Mouse (Mus musculus): ENCODE results near the gene Otud7a.
"Not testable (repeated sequence)": the region's sequence is repeated elsewhere in the genome, so short reads cannot be mapped to it uniquely, and the experiment has no call there.

Otud7a gene

DNA sequence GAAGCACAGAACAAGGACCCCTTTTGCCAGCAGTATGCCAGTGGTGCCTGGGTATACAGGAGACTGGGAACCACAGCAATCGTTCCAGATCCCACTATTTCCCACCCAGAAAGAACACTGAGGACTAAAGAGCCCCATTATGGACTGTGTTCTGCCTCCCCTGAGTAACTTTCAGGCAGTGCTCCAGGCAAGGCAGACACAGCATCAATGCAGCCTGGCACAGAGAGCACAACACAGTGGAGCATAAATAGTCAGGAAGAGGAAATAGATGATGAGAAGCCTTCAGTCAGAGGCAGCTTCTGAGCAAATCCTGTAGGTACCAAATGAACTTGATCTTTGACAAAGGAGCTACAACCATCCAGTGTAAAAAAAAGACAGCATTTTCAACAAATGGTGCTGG is 115.1 kb downstream of the Otud7a start:
- DNase-seq, result peak; percentile 45 to 60

DNA sequence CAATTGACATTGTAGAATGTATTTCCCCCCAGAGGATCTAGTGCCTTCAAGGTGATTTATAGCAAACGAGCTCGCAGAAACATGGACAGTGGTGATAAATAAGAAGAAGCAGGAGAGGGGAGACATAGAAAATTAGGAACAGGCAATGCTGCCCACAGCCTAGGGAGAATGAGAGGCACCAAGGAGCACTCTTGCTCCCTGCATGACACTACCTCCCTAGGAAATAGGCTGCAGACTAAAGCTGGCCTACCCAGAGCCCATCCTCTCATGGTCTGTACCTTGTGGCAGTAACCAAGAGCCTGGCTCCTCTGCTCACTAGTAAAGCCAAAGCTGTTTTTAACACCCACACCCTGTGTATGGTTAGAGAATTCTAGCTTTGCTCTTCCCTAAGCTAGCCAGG is 138.8 kb downstream of the Otud7a start:
- DNase-seq, result no peak

DNA sequence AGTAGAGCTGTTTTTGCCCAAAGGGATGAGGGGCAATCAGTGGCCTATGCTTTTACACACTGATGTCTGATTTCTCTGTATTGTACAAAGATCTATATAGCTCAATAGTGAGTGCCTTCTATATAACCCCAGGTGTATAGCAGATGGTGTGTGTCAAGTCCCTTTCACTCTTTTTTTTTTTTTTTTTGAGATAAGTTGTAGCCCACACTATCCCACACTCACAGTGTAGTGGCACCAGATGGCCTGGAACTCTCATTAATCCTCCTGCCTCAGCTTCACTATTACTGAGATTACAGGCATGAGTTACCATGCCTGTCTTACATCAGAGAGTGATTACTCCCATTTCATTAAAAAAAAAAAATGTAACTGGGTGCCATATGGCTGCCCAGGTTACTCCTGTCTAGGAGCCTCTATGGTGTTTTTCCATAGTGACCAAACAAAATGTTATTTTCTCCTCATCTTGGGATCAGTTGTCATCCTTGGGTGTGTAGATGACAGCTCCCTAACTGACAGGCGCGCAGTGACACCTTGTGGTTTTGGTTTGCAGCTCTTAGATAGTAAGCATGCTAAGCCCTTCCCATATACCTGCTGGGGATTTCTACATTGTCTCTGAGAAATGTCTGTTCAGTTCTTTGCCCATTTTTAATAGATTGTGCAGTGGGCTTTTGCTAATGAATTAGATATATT is 141.8 kb downstream of the Otud7a start:
- peak; percentile 79 to 89 for DNase-seq

DNA sequence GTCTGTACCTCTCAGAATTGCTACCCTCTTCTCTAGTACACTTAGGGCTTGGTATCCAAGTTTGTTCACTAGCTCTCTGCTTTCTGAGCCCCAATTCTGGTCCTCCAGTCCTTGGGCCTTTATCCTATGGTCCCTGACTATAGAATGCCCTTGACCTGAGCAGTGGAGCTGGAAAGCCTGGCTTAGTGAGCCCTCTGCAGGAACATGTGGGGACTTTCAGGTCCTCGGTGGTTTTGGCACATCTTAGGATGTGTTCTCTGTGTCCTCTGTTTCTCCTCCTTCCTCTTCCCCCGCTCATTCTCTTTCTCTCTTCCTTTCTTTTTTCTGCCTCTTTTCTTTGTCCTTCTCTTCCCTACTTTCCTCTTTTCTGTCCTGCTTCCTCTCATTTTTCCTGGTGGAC is 145.8 kb downstream of the Otud7a start:
- DNase-seq, result no peak

DNA sequence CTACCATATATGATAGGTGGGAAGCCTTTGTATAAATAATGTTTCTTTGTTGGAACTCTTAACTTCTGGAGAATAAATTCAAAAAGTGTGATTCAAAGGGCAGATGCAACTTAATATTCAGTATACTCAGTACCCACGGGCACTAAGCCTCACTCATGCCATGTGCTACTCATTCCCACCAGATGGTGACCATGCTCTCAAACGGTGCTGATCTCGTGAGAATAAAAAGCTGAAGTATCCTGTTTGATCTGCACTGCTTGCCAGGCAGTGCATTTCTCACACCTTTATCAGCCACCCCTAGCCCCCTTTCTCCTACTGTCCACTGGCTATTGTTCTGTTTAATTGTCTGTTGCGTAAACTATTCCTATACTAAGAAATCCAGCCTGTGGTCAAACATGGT is 146.8 kb downstream of the Otud7a start:
- DNase-seq, result no peak

DNA sequence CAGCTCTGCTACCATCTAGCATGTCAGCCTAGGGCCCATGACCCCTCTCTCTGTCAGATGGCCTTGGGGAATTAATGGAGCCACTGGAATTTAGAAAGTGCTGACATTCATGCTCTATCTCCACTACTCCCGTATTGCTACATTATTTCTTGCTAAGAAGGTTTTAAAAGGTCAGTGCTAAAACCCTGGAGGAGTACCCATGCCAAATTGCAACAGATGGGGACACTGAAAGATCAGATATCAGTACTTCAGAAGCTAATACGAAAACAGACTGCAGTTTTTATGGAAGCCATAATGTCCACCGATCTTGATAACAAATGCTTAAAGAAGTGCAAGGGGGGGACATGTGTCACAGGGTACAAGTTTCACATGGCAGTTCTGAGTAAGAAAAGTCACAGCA is 147.5 kb downstream of the Otud7a start:
- DNase-seq, result no peak

DNA sequence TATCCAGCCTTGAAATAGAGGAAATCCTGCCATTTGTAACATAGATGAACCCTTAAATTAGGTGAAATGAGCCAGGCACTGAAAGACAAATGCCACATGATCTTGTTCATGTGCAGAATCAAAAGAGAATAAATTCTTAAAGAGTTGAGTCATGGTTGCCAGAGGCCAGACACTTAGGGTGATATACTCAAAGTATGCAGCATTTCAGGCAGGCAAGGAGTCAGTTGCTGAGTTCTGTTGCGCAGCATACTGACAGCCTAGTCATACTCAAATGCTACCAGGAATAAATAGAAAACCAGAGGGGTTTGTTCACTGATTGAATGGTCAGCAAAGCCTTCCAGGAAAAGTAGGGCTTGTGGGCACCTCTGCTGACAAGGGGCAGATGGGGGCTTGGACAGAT is 160.3 kb downstream of the Otud7a start:
- no peak for DNase-seq

DNA sequence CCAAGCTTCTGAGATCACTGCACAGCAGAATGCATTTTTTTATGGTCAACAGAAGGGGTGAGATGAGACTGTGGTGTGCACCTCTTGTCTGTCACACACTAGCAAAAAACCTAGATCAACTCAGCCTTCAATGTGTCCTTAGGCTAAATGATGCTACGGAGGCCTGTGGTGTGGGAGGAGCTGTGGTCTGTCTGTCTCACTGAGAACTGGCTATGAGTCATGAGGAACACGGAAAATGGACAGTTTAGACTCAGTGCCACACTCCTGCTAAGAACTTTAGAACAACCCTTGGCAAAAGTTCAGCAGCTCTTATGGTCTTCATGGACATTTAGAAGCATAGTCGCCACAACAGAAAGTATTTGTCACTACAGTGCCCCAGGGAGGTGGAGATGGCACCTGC is 172.5 kb downstream of the Otud7a start:
- DNase-seq, result no peak

DNA sequence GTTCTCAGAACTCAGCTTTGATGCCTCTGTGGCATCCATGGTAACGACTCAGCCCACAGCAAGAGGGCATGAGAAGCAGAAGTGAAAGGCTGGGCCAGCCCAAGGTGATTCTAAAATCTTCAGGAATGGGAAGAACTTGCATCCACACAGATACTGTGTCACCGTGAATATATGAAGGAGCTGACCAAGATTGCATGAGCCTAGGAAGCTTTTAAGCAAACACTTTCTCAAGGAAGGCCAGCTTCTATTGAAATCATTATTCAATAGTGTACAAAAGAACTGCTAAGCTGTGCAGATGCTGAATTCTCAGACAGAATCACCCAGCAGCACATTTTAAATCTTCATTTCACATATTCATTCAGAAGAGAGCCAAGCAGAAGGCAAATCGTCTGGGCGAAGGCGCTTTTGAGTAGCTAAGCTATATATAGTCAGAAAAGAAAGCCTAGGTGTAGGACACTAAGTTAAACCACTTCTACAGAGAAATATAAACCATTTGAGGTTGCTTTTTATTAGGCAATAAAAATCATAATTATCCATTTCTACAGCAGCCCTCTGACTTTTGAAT is 176.3 kb downstream of the Otud7a start:
- DNase-seq, result no peak

DNA sequence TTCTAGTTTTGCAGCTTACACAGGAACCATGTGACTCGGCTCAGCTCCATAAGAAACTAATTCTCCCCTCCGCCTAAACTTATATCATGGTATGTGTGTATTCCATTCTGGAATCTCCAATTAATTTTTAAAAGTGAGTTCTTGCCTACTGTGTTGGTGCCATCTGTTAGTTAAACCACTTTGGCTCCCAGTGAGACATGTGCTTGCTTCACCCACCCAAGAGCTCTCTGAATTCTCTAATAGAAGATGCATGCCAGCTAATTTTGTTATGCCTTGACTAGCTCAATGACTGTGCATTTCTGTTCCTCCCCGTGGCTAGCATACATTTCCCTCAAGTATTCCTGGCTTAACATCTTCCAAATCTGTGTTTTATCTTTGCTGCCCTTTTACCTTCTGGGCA is 193.1 kb downstream of the Otud7a start:
- DNase-seq, result no peak

DNA sequence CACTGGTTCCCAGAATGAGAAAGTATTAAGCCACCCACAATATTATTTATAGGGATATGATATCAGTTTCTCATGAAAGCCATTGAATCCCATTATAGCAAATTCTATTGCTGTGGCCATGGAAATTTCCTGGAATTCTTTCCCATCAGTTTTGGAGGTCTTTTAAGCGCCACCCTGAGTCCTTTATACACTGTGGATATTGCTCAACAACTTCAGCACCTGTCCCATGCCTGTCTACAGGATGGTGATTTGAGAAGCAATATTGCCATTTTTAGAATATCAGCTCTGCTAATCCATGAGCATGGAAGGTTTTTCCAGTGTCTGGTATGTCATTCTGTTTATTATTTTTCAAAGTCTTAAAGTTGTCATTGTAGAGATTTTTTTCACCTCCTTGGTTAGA is 199.5 kb downstream of the Otud7a start:
- no peak for DNase-seq

DNA sequence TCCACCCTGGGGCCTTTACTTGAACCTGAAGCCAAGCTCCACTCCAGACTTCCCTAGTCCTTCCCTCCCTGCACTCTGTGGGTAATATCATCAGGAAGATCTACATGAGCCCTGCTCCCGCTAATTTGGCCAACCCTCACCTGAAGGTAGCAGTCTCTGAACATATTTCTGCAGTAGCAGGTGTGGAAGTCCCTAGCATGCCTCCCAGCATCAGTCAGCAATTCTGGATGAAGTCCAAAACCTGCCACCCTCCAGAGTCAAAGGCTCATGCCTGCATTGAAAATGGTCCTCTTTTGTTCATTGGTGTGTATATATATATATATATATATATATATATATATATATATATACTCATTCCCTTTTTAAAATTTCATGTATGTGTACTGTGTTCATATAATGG is 202.6 kb downstream of the Otud7a start:
- DNase-seq, result peak; percentile 32 to 47

DNA sequence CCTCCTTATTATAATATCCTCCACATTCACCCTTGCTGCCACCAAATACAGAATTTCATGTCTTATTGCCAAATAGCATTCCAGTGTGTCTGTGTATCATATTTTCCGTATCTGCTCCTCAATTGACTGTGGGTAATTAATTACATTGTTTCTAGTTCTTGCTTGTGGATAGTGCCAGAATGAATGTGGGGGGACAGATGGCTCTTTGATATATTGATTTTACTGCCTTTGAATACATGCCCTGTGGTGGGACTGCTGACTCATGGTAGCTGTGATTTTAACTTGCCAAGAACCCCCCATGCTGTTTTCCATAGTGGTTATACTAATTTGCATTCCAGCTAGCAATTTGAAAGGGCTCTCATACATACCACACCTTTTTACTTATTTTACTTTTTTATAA is 215.7 kb downstream of the Otud7a start:
- DNase-seq, result no peak

DNA sequence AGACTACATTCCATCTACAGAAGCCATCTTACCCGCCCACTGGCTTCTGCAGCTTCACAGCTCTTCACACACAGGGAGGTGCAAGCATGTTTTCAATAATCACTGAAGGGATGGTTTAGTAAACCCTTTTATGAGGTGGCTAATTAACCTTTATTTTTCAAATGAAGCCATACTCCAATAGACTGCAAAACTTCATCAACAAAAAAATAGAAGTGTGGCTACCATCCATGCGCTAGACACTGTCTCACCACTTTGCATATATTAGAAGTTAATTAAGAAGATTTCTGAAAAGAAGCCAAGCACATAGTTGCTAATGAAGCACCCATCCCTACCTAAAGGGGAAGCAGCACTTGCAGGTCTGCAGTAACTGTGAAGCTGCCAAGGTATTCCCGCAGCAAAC is 218.2 kb downstream of the Otud7a start:
- DNase-seq, result no peak

DNA sequence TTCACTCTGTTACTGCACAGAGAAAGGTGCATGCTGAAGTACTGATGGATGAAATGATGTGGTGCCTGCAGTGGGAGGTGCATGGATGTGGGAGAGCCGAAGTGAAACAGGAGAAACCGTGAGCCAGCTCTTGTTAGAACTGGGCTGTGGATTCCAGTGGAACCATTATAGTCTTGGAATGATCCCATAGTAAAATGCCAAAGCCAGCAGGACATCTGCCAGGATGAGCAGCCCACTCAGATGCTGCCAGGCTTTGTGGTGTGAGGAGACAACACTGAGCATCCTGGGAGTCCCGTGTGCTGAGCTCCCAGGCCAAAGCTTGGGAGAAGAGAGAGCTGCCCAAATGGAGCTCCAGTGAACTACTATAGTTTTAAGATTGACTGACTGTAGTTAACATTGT is 220.9 kb downstream of the Otud7a start:
- peak; percentile 46 to 51 for DNase-seq

DNA sequence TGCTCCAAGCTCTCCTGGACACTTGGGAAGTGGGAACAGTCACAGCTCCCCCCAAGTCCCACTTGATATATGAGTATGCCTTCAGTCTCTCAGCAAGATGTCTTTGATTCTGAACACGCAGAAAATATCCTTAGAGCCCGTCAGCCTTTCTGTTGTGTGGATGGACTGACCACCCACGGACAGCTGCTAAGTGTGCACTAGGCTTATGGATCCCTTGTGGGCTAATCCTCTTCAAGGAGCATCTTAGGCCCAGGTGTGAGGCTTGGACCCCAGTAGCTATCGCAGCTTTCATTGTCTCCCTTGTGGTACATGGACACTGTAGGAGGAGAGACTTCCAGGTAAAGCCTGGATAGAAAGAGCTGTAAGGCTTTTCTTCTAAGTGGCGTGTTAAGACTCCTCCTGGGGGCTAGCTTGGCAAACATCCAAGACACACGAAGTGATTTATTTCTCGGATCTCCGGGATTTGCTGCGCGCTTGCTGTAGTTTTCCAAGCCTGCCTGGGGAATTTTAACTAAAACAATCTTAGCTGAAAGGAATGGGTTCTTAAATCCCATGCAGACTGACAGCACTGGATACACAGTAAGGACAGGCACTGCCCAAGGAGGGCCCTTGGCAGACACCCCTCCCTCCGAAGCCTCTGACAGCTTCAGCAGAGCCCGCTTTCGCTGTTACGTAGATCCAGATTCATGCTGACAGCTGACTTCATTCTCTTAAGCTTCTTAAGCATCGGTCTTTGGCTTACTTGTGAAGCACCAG is 223.6 kb downstream of the Otud7a start:
- DNase-seq, result no peak

DNA sequence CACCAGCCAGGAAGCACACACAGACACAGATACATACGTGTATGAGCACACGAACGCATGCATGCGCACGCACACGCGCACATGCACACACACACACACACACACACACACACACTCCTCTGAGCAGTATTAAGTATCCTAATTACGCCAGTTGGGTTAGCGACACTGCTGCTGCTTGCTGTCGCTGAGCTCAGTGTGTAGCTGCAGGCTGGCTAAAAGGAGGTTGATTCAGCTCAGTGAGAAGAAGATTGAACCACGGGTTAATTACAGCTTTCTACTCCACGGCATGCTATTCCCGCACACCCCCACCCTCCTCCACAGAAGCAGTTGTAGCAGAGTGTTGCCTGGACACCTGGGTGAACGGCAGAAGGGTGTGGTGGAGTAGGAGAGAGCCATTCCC is 224.4 kb downstream of the Otud7a start:
- no peak for DNase-seq

DNA sequence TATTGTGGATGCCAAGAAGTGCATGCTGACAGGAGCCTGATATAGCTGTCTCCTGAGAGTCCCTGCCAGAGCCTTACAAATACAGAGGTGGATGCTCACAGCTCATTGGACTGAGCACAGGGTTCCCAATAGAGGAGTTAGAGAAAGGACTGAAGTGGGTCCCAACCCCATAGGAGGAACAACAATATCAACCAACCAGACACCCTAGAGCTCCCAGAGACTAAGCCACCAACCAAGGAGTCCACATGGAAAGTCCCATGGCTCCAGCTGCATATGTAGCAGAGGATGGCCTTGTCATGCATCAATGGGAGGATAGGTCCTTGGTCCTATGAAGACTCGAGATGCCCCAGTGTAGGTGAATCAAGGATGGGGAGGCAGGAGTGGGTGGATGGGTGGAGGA is 226.4 kb downstream of the Otud7a start:
- not testable (repeated sequence) for DNase-seq

DNA sequence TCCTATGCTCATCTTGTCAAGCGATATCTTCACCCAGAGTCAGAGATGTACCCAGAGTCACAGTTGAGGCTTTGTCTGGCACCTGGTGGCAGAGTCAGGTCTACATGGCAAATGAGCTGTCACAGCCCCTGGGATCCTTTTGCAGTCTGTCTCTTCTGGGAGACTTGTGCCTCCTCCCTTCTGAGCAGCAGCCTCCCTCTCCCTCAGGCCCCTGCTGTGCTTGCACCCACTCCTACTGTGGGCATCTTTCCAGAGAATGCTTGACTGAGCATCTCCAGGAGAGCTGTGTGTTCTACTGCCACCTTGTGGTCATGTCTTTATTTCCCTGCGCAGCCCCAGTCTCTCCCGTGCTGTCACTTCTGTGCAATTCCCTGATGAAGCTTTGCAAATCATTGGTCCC is 227.4 kb downstream of the Otud7a start:
- peak; percentile 73 to 81 for DNase-seq

DNA sequence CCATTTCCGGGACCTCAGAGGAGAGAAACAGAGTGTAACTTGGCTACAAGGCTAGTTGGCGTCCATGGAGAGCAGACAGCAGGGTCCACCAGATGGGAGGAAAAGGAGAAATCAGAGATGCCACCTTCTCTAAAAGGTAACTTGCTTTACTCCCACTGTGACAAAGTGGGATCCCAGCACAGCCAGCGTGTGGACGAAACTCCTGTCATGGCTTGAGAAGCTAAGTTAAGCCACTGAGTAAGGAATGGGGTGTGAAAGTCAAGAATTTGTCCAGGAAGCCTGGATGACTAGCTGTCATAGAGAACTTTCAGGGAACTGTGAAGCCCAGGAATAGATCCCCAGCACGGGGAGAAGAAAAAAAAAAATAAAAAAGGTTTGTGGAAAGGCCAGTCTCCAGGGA is 232.1 kb downstream of the Otud7a start:
- no peak for DNase-seq

DNA sequence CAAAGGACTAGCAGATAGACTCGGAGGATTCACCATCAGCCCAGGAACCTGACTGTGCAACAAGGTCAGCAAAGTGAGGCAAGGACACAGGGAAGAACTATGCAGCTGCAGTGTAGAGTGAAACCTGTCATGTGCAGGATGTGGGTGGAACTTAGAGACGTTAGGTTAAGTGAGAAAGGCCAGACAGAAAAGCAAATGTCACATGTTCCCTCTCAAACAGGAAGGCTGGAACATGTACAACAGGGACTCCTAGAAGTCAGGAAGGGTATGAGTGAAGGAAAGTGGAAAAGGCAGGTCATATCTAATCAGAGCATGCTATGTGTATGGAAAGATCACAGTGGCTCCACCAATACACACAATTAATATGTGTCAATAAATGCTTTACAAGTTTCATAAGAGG is 232.6 kb downstream of the Otud7a start:
- no peak for DNase-seq

DNA sequence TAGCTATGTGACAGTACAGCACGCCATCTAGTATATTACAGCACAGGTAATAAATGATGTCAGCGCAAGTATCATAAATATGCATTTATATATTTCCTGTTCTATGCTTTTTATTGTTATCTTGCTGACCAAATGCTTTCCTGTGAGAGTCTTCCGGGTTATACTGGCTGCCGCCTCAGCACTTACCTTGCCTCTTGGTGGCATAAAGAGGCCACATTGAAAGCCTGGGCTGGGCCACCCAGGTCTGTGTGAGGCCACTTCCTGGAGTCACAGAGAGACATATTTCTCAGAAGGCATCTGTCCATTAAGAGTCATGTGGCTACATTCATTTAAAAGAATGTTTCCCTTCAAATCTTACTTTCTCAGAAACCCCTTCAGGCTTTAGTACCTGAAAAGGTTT is 242.5 kb downstream of the Otud7a start:
- no peak for DNase-seq

DNA sequence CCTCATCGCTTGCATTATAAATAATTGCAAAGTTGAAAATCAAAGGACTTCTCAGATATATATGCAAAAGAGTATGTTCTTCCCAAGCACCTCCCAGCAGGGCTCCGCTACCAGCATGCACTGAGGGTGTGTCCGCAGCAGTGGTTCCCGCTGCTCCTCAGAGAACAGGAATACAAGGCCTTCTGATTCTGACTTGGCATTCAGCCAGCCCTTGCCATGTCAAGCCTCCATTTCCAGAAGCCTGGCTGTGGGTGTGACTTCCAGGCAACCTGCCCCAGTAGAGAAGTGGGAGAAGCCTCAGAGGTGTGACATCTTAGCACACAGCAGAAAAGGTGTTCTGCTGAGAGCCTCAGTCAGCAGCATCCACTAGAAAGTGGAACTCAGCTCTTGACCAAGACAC is 253.4 kb downstream of the Otud7a start:
- DNase-seq, result peak; percentile 52 to 55

DNA sequence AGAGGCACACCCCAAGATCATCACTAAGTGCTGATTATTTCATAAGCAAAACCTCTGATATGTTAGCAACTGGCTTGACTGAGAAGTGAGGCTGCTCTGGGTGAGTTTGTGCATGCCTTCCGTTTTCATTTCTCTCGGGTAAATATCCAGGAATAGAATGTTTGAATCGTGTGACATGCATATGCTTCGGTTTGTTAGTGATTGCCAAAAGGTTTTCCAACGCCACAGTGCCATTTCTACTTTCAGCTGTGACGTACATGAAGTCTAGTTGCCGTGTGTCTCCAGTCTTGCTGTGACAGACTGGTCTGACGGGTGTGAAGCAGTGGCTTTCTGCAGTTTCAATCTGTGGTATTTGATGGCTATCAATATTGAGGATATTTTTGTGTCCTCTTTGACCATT is 273.4 kb downstream of the Otud7a start:
- DNase-seq, result no peak

Measured in cerebellum, adult 18-20 months (tissue).